Mouse (Mus musculus): ENCODE results near the gene Magi1.

Gene Magi1

GRCm38 (mm10) chr6:94013761-94014160 lies 270.0 kb downstream of the Magi1 start:
- ChIA-PET CTCF (interaction anchor here in 1 of 4 experiments (0.6 kb wide), 1 partner anchor 71 kb away, joined by 10 read pairs; no protein-coding TSS in a partner anchor), POLR2A (interaction anchor here in 2 of 4 experiments (0.5 to 1.6 kb wide), 6 partner anchors 10 to 561 kb away, joined by 3 to 6 read pairs (median 4); no protein-coding TSS in a partner anchor)

- CTCF ChIA-PET: no interaction called here
- POLR2A ChIA-PET: interaction anchor here in 1 of 4 experiments (0.9 kb wide), 1 partner anchor 9 kb away, joined by 4 read pairs; no protein-coding TSS in a partner anchor
Measured at GRCm38 (mm10) chr6:94011947-94012346, 271.8 kb downstream of the Magi1 start.

DNA sequence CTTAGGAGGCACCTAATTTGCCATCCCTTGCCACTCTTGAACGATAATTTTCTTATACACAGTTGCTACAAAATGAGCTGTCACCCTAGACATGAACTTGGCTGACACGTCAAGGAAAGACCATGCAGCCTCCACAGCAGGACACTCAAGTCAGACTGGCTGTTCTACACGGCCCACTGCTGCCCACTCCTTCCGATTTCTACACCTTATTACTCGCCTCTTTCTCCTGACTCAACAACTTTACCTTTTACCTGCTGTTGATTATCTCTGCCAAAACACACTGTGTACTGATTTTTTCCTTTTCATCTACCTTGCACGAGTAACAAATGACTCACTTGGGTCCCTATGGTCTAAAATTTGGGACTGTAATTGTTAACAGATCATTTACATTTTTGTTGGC lies 272.2 kb downstream of the Magi1 start:
- POLR2A ChIA-PET: no interaction called here

GRCm38 (mm10) chr6:94008577-94008976 lies 275.1 kb downstream of the Magi1 start:
- ChIA-PET CTCF (no interaction called here), POLR2A (interaction anchor here in 3 of 4 experiments (0.6 to 1.5 kb wide), 6 partner anchors 9 to 351 kb away, joined by 3 to 9 read pairs (median 4); no protein-coding TSS in a partner anchor)

More for the DNA sequence above, 272.2 kb downstream of the Magi1 start:
- CTCF ChIA-PET: interaction anchor here in 1 of 4 experiments (0.9 kb wide), 1 partner anchor 254 kb away, joined by 3 read pairs; no protein-coding TSS in a partner anchor

GRCm38 (mm10) chr6:94003586-94003985 lies 280.1 kb downstream of the Magi1 start:
- ChIA-PET POLR2A (interaction anchor here in 2 of 4 experiments (0.6 to 2.0 kb wide), 5 partner anchors 10 to 219 kb away, joined by 3 to 10 read pairs (median 6); no protein-coding TSS in a partner anchor), CTCF (interaction anchor here in 2 of 4 experiments (0.6 to 1.6 kb wide), 2 partner anchors 35 to 45 kb away, joined by 3 to 4 read pairs; no protein-coding TSS in a partner anchor)

GRCm38 (mm10) chr6:93996841-93997485 lies 286.8 kb downstream of the Magi1 start:
- CTCF ChIA-PET: no interaction called here
- POLR2A ChIA-PET: interaction anchor here in 1 of 4 experiments (0.5 to 1.4 kb wide), 3 partner anchors 14 to 186 kb away, joined by 3 to 4 read pairs (median 3); no protein-coding TSS in a partner anchor

- CTCF ChIA-PET: interaction anchor here in 1 of 4 experiments (3.1 kb wide), 1 partner anchor 230 kb away, joined by 10 read pairs; no protein-coding TSS in a partner anchor
- POLR2A ChIA-PET: interaction anchor here in 3 of 4 experiments (0.6 to 2.0 kb wide), 13 partner anchors 8 to 1988 kb away, joined by 3 to 6 read pairs (median 3); no protein-coding TSS in a partner anchor
Measured at GRCm38 (mm10) chr6:93987561-93987960, 296.2 kb downstream of the Magi1 start.

DNA sequence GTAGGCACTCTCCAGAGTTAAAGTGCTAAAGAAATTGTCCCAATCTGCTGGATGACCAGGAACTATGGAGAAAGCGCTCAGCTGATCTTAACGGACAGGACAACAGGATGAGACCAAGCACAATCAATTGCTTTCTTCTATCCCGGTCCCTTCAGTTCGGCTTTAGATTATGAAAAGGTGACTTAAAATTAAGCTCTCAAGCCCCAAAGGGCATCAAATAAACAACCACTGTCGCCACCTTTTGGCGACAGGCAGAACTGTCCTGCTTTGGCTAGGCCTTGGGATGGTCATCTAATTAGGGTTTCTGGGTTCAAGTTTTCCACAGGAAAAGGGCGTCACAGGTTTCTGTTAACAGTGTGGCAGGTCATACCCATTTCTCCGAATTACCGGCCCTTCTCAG lies 298.6 kb downstream of the Magi1 start:
- ChIA-PET CTCF (interaction anchor here (0.5 to 2.3 kb wide), 21 partner anchors 14 to 405 kb away, joined by 3 to 27 read pairs (median 3); no protein-coding TSS in a partner anchor), POLR2A (interaction anchor here (0.7 to 1.7 kb wide), 8 partner anchors 17 to 228 kb away, joined by 3 to 7 read pairs (median 3); no protein-coding TSS in a partner anchor)

DNA sequence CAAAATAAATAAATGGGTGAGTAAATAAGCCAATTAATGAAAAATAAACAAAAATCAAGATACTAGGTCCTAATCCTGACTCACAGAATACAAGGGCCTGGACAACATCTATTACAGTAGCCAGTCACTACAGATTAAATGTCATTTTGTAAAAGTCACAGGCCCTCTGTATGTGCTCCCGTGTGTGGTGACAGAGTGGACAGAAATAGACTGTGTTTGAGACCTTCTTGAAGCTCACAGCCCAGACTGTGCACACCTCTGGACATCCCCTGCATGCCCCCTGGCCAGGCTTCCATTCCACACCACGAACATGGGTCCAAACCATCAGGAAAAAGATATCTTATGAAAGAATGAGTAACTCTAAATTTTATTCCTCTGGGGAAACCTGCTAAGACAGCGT lies 300.2 kb downstream of the Magi1 start:
- ChIA-PET POLR2A (interaction anchor here in 1 of 4 experiments (1.1 kb wide), 1 partner anchor 18 kb away, joined by 4 read pairs; no protein-coding TSS in a partner anchor), CTCF (no interaction called here)

- CTCF ChIA-PET: no interaction called here
- POLR2A ChIA-PET: interaction anchor here in 1 of 4 experiments (0.7 to 1.6 kb wide), 2 partner anchors 58 to 103 kb away, joined by 3 read pairs; no protein-coding TSS in a partner anchor
Measured at GRCm38 (mm10) chr6:93981211-93981610, 302.5 kb downstream of the Magi1 start.

- ChIA-PET POLR2A (interaction anchor here in 2 of 4 experiments (0.5 to 3.3 kb wide), 13 partner anchors 8 to 252 kb away, joined by 3 to 16 read pairs (median 3); no protein-coding TSS in a partner anchor), CTCF (interaction anchor here in 2 of 4 experiments (0.5 to 1.6 kb wide), 4 partner anchors 10 to 222 kb away, joined by 3 to 5 read pairs (median 3); no protein-coding TSS in a partner anchor)
Measured at GRCm38 (mm10) chr6:93979241-93979640, 304.5 kb downstream of the Magi1 start.

DNA sequence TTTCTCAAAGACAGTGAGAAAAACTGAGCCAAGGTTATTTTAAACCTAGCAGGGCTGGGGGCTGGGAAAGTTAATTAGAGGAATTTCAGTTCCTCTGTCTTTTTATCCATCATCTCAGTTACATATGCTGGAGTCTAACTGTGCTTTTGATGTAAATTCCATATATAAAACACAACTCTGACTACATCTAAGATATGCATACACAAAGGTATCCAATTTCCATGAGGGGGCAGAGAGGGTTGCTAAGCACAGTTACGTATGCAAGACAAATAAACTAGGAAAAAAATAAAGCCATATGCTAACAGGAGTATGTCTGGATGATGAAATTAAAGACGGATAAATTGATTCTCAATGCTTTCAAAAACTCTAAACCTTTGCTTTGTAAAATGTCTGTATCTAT lies 315.0 kb downstream of the Magi1 start:
- ChIA-PET POLR2A (interaction anchor here in 1 of 4 experiments (0.8 to 1.3 kb wide), 5 partner anchors 9 to 30 kb away, joined by 3 to 5 read pairs (median 3); no protein-coding TSS in a partner anchor), CTCF (interaction anchor here in 2 of 4 experiments (0.6 to 0.7 kb wide), 2 partner anchors 77 to 1465 kb away, joined by 3 to 4 read pairs; no protein-coding TSS in a partner anchor)

DNA sequence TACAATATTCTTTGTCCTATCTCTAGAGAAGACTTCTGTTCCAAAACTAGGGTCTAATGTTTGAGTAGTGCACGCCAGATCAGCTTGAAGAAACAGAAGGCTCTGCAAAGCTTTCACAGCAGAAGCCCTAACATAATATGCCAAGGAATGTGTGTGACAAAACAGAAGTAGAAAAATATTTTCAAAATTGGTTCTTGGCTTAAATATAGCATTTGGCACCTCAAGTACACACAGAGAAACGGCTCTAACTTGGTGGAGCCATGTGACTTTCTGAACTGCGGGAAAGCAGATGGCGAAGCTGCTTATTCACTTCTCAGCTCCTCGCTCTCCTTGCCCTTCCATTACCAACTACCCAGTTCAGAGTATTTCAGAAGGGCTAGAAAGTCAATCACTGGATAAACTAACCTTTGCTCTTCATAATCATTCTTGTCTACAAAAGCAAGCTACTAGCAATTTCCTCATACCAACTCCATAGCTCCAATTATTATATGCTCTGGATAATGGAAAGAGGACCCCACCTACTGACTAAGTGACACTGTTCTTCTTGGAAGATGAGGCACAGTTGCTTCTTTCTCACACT lies 320.9 kb downstream of the Magi1 start:
- CTCF ChIA-PET: interaction anchor here in 1 of 4 experiments (1.1 kb wide), 1 partner anchor 22 kb away, joined by 3 read pairs; no protein-coding TSS in a partner anchor
- POLR2A ChIA-PET: interaction anchor here in 2 of 4 experiments (0.7 to 1.3 kb wide), 4 partner anchors 10 to 19 kb away, joined by 3 to 4 read pairs (median 4); no protein-coding TSS in a partner anchor

DNA sequence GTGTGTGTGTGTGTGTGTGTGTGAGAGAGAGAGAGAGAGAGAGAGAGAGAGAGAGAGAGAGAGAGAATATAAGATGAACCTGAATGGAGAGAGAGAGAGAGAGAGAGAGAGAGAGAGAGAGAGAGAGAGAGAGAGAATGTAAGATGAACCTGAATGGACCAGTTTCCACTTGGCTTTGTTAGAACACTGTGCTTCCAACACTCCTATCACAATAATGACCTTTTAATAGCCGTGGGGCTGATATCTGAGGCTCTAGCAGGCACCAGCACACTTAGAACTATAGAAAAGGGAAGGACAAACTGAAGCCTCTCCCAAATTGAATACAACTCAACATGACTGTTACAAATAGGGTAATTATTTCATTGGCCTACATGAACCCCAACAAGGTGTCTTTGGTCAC lies 321.9 kb downstream of the Magi1 start:
- POLR2A ChIA-PET: no interaction called here
- CTCF ChIA-PET: no interaction called here

- ChIA-PET POLR2A (no interaction called here), CTCF (no interaction called here)
Measured at GRCm38 (mm10) chr6:93957172-93957571, 326.5 kb downstream of the Magi1 start.

GRCm38 (mm10) chr6:93946612-93947011 lies 337.1 kb downstream of the Magi1 start:
- POLR2A ChIA-PET: no interaction called here
- CTCF ChIA-PET: interaction anchor here in 1 of 4 experiments (1.1 kb wide), 1 partner anchor 93 kb away, joined by 3 read pairs; no protein-coding TSS in a partner anchor

- POLR2A ChIA-PET: no interaction called here
Measured at GRCm38 (mm10) chr6:93936359-93936758, 347.4 kb downstream of the Magi1 start.

GRCm38 (mm10) chr6:93935793-93936192 lies 347.9 kb downstream of the Magi1 start:
- POLR2A ChIA-PET: no interaction called here
- CTCF ChIA-PET: no interaction called here

More at GRCm38 (mm10) chr6:93936359-93936758, 347.4 kb downstream of the Magi1 start:
- CTCF ChIA-PET: no interaction called here

DNA sequence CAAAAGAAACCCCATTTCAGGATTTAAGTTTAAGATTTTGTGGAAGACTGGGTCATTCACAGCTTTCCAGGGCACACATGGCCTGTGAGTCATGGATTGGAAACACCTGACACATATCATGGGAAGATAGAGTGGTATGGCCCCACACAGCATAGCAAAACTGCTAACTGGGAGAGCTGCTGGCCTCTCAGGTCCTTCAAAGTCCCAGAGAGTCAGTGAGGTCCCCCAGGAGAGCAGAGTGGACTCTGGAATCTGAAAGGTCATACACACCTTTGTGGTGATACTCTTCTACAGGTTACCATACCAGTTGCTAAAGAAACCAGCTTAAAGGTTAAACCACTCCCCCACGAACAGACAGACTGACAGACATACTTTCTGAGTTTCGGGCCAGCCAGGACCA lies 349.0 kb downstream of the Magi1 start:
- CTCF ChIA-PET: no interaction called here
- POLR2A ChIA-PET: interaction anchor here in 1 of 4 experiments (1.7 to 4.9 kb wide), 2 partner anchors 10 to 11 kb away, joined by 4 to 21 read pairs; no protein-coding TSS in a partner anchor
